Mouse (Mus musculus) embryonic facial prominence, embryonic 10.5 days (tissue): ENCODE data around the gene Hspb1. TPM values are rescaled to one million over a fixed set of nuclear protein-coding genes. Genes with fewer than 3 reads are reported as not detected.

Source experiments
- DNase-seq: peaks from one replicate; pipeline ENCODE4 v3.0.0-alpha.2; 2017; ENCODE audit warnings: low spot score
- H3K27ac ChIP-seq: fragments of 300-500 bp; sonication (generic); replicated peaks from 2 replicates; pipeline ENCODE4 v1.5.1; 2016; ENCODE audit warnings: mild to moderate bottlenecking
- H3K27me3 ChIP-seq: fragments of 300-500 bp; sonication (generic); replicated peaks from 2 replicates; pipeline ENCODE4 v1.6.1; 2016; ENCODE audit warnings: low read depth, mild to moderate bottlenecking; ENCODE audit not compliant: poor library complexity, severe bottlenecking
- H3K36me3 ChIP-seq: fragments of 300-500 bp; sonication (generic); replicated peaks from 2 replicates; pipeline ENCODE4 v1.6.1; 2016; ENCODE audit warnings: mild to moderate bottlenecking, moderate library complexity
- H3K4me1 ChIP-seq: fragments of 300-500 bp; sonication (generic); 2 replicates; pipeline ENCODE4 v1.6.1; 2016
- H3K4me3 ChIP-seq: fragments of 300-500 bp; sonication (generic); 2 replicates; pipeline ENCODE4 v1.5.1; 2016; ENCODE audit warnings: mild to moderate bottlenecking, moderate library complexity
- H3K9me3 ChIP-seq: fragments of 300-500 bp; sonication (generic); 2 replicates; pipeline ENCODE4 v1.6.1; 2016; ENCODE audit warnings: mild to moderate bottlenecking
- WGBS: fragments of 180-500 bp; shearing (Covaris S2); methylation state at CpG from one replicate; pipeline ENCODE4 v1.1.7; 2016; 5-methylcytosine and 5-hydroxymethylcytosine counted together
- polyA plus RNA-seq: library from polyadenylated mRNA; unstranded; fragments of >200 nt; fragmentation: Nextera tagmentation; extraction: Ambion mirVana; gene quantifications from 2 replicates; pipeline ENCODE4 v1.2.1, GENCODE M21; 2016

The Hspb1 gene
- polyA plus RNA-seq, 1 experiment from 2014 or later = 24.4 TPM

- DNase-seq = no peak
- Histone ChIP-seq H3K4me3 (no peak overlapping the region), H3K4me1 (no peaks in the 10 kb centered on the region), H3K9me3 (no peaks in the 10 kb centered on the region), H3K36me3 (peaks cover 100% of the 10 kb centered on the region), H3K27ac (no peak overlapping the region), H3K27me3 (no peaks in the 10 kb centered on the region)
- WGBS = 93% methylated on average over 8 of the region's 8 CpGs
Observed at GRCm38 (mm10) chr5:135917327-135918058, 29.8 kb downstream of the Hspb1 start.

DNA sequence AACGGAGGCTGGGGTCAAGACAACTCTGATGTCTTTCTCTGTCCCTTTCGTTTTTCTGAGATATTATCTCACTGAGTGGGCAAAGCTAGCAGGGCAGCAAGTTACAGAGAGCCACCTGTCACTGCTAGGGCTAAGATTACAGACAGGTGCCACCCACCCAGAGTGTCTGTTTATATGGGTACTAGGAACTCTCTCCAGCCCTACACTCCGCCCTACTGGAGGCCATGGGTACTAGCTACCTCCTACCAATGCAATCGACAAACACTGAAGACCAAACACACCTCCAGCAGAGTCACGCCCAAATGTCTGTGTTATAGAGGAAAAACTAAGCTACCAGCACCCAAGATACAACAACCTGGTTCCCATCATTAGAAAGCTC lies 30.3 kb downstream of the Hspb1 start:
- no peaks in the 10 kb centered on the region for H3K4me1 ChIP-seq
- WGBS = 96% methylated on average over 5 of the region's 5 CpGs
- H3K9me3 ChIP-seq = no peaks in the 10 kb centered on the region
- no peak overlapping the region for H3K27ac ChIP-seq
- no peak for DNase-seq
- no peaks in the 10 kb centered on the region for H3K27me3 ChIP-seq
- peaks cover 100% of the 10 kb centered on the region for H3K36me3 ChIP-seq
- no peak overlapping the region for H3K4me3 ChIP-seq

DNA sequence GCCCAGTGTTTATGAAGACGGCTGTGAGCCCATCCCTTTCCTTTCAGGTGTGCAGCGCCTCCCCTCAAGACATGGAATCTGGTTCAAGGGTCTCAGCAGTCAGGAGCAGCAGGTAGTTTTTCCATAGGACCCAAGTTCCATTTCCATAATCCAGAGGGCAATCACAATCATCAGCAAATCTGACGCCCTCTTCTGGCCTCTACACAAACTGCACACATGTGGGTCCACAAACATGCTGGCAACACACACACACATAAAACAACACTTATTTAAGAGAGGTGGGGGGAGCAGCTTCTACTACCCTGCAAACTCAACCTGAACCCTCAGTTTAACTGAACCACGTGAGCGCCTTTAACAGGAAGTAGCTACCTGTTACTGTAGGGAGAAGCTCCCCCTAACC lies 30.9 kb downstream of the Hspb1 start:
- WGBS = 93% methylated on average over 5 of the region's 5 CpGs
- Histone ChIP-seq H3K4me1 (no peaks in the 10 kb centered on the region), H3K27me3 (no peaks in the 10 kb centered on the region), H3K36me3 (peaks cover 100% of the 10 kb centered on the region), H3K9me3 (no peaks in the 10 kb centered on the region), H3K27ac (no peak overlapping the region), H3K4me3 (no peak overlapping the region)
- DNase-seq = no peak

- Histone ChIP-seq H3K27me3 (no peaks in the 10 kb centered on the region), H3K36me3 (peaks cover 100% of the 10 kb centered on the region), H3K9me3 (no peaks in the 10 kb centered on the region), H3K27ac (no peak overlapping the region), H3K4me3 (no peak overlapping the region), H3K4me1 (no peaks in the 10 kb centered on the region)
- WGBS = 87% methylated on average over 3 of the region's 3 CpGs
- no peak for DNase-seq
Observed at GRCm38 (mm10) chr5:135919902-135920301, 32.2 kb downstream of the Hspb1 start.

GRCm38 (mm10) chr5:135923901-135924300 lies 36.2 kb downstream of the Hspb1 start:
- Histone ChIP-seq H3K27ac (no peak overlapping the region), H3K4me1 (peaks cover 4% of the 10 kb centered on the region; the same call in 1 of the 2 replicates), H3K27me3 (no peaks in the 10 kb centered on the region), H3K9me3 (no peaks in the 10 kb centered on the region), H3K36me3 (peaks cover 100% of the 10 kb centered on the region), H3K4me3 (no peak overlapping the region)
- no peak for DNase-seq
- 95% methylated on average over 7 of the region's 7 CpGs for WGBS

GRCm38 (mm10) chr5:135929685-135930424 lies 42.1 kb downstream of the Hspb1 start:
- H3K27ac ChIP-seq = no peak overlapping the region
- H3K27me3 ChIP-seq = no peaks in the 10 kb centered on the region
- H3K4me1 ChIP-seq = peaks cover 25% of the 10 kb centered on the region
- WGBS = 76% methylated on average over 6 of the region's 6 CpGs
- H3K9me3 ChIP-seq = no peaks in the 10 kb centered on the region
- no peak overlapping the region for H3K4me3 ChIP-seq
- H3K36me3 ChIP-seq = peaks cover 77% of the 10 kb centered on the region
- no peak for DNase-seq

DNA sequence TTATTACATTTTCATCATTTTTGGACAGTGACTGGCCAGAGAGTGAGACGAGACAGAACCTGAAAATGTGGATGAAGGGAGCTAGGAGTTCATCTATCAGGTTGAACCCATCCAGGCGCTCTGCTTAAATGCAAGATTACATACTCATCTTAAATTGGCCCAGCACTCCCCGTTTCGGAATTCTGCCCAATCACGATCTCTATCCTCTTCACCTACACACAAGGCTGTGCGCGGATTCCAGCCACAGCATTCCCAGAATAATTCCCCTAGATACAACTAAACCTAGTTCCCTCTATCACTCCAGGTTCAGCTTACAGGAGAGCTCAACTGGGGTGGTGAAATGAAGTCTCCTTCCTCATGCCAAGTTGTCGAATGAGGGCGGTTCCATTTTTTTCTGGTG lies 43.8 kb downstream of the Hspb1 start:
- H3K4me3 ChIP-seq = peak overlapping the region; percentile 16; the same call in 1 of the 2 replicates
- peaks cover 60% of the 10 kb centered on the region for H3K36me3 ChIP-seq
- DNase-seq = no peak
- no peaks in the 10 kb centered on the region for H3K9me3 ChIP-seq
- WGBS = 91% methylated on average over 9 of the region's 9 CpGs
- no peak overlapping the region for H3K27ac ChIP-seq
- peaks cover 27% of the 10 kb centered on the region for H3K4me1 ChIP-seq
- no peaks in the 10 kb centered on the region for H3K27me3 ChIP-seq

- 93% methylated on average over 2 of the region's 2 CpGs for WGBS
- H3K4me1 ChIP-seq = peaks cover 27% of the 10 kb centered on the region
- H3K27me3 ChIP-seq = no peaks in the 10 kb centered on the region
- peak overlapping the region; percentile 95 for H3K4me3 ChIP-seq
- peaks cover 52% of the 10 kb centered on the region for H3K36me3 ChIP-seq
- H3K27ac ChIP-seq = no peak overlapping the region
- DNase-seq = no peak
- H3K9me3 ChIP-seq = no peaks in the 10 kb centered on the region
Observed at GRCm38 (mm10) chr5:135932359-135932758, 44.6 kb downstream of the Hspb1 start.

- Histone ChIP-seq H3K27ac (peak overlapping the region; percentile 97), H3K9me3 (no peaks in the 10 kb centered on the region), H3K4me3 (peak overlapping the region; percentile 95), H3K4me1 (peaks cover 27% of the 10 kb centered on the region), H3K36me3 (peaks cover 42% of the 10 kb centered on the region), H3K27me3 (no peaks in the 10 kb centered on the region)
- WGBS = 20% methylated on average over 12 of the region's 12 CpGs
- no peak for DNase-seq
Observed at GRCm38 (mm10) chr5:135933222-135933899, 45.6 kb downstream of the Hspb1 start.

DNA sequence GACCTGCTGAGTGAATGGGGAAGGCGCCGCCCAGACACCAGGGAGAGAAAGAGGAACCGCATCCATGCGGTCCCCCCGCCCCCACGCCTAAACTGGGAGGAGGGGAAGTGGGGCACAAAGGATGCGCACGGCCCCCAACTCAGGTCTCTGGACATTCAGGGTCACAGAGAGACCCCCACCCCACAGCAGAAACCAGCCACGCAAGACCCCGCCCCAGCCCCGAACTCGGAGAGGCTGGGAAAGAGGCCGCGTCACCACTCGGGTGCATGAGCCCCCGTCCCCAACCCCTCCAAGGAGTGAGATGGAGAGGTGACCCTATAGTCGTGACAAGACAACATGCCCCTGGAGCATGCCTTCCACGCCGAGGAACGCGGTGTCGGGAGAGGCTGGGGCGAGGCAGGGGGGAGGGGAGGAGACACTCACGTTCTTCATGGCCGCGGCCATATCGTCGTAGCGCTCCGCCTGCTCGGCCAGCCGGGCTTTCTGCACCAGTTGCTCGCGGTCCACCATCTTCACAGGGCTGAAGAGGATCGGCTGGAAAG lies 46.3 kb downstream of the Hspb1 start:
- H3K4me1 ChIP-seq = peaks cover 27% of the 10 kb centered on the region
- H3K27me3 ChIP-seq = no peaks in the 10 kb centered on the region
- H3K27ac ChIP-seq = peak overlapping the region; percentile 97
- no peaks in the 10 kb centered on the region for H3K9me3 ChIP-seq
- peak; percentile 80 for DNase-seq
- WGBS = under 1% methylated on average over 35 of the region's 35 CpGs
- H3K4me3 ChIP-seq = peak overlapping the region; percentile 95
- peaks cover 36% of the 10 kb centered on the region for H3K36me3 ChIP-seq

- peaks cover 29% of the 10 kb centered on the region for H3K36me3 ChIP-seq
- peak within 1 kb of the TSS; percentile 97 for H3K27ac ChIP-seq
- WGBS = under 1% methylated on average over 48 of the region's 48 CpGs
- no peaks in the 10 kb centered on the region for H3K9me3 ChIP-seq
- peaks cover 27% of the 10 kb centered on the region for H3K4me1 ChIP-seq
- H3K27me3 ChIP-seq = no peaks in the 10 kb centered on the region
- peak within 1 kb of the TSS; percentile 95 for H3K4me3 ChIP-seq
- DNase-seq = peak; percentile 97
Observed at GRCm38 (mm10) chr5:135934481-135935175, 46.9 kb downstream of the Hspb1 start, which contains the start of gene Ywhag. TSS of gene Ywhag (minus strand) at chr5:135934616.

DNA sequence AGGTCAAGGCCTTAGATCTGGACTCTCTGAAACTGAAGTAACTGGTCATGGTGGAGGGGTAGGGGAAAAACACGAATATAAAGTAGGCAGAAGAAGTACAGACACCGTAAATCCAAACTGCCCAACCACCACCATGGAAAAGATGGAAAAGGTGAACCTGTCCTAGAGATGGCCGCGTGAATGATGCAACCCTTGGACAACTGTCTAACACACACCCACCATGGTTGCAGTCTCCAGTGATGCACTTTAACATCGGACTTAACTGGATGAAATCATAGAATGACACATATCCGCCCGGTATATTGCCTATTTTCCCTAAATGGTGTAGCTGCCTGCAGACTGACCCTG lies 47.4 kb downstream of the Hspb1 start:
- Histone ChIP-seq H3K4me3 (peak overlapping the region; percentile 95), H3K4me1 (peaks cover 27% of the 10 kb centered on the region), H3K36me3 (peaks cover 24% of the 10 kb centered on the region), H3K27ac (peak overlapping the region; percentile 97), H3K9me3 (no peaks in the 10 kb centered on the region), H3K27me3 (no peaks in the 10 kb centered on the region)
- WGBS = 51% methylated on average over 7 of the region's 7 CpGs
- DNase-seq = no peak
